Comparison of ENCODE assay signal across 16 mouse cellular contexts in the genomic region with DNA sequence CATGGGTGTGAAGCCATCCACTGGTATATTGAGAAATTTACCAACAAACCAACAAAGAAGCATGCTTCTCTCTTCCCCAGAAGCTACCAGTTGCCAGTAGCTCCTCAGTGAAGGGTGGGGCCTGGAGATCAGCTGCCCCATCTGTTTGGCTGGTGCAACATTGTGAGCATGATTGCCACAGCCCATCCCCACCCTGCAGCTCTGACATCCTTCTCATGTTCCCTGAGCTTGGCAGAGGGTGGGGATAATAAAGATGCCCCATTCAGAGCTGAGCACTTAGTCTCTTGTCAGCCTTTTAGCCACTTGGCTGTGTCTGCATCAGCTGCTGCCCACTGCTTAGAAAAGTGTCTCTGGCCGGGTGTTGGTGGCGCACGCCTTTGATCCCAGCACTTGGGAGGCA. TPM values are rescaled to one million over a fixed set of nuclear protein-coding genes. Genes with fewer than 3 reads are reported as not detected.
DNase-seq lines count a peak whose midpoint lies in the region; TF ChIP-seq lines count a peak whose summit lies in the region.
"Had no signal": no experiment of that assay in that cellular context is flagged by ENCODE, and none has a peak within 500 bp of the region (broad histone marks: within the 10 kb centered on the region; RNA-seq: fewer than 3 reads in every experiment).

No protein-coding gene starts in this region.

- H3K4me1 ChIP-seq in MEL (ENCODE audit: control insufficient read depth in 1 of 2, insufficient read depth in 2 of 2, low read length in 2 of 2): peaks cover 0 to 4% of the 10 kb centered on the region in 2 experiments; a peak in 3 of 4 replicates

- H3K36me3 ChIP-seq in MEL (ENCODE audit: control insufficient read depth in 1 of 2, insufficient read depth in 2 of 2, low read length in 2 of 2): no peaks in the 10 kb centered on the region
- H3K36me3 ChIP-seq: G1E had no signal

- H3K27ac ChIP-seq in MEL (ENCODE audit: control insufficient read depth, low read depth, low read length): no peak overlapping the region
- H3K27ac ChIP-seq: hindbrain, embryonic 13.5 days; stomach, postnatal 0 days had no signal

- no peak for TF ChIP-seq EP300 in MEL (IDR thresholded peaks at IDR 0.05; ENCODE audit: low read depth in 1 of 2, low read length in 2 of 2)

- no peak for TF ChIP-seq RAD21 in MEL (IDR thresholded peaks at IDR 0.05; ENCODE audit: low read depth, low read length)

- H3K27me3 ChIP-seq in MEL (ENCODE audit: control insufficient read depth in 1 of 2, insufficient read depth in 2 of 2, low read length in 2 of 2): no peaks in the 10 kb centered on the region
- H3K27me3 ChIP-seq: hindbrain, embryonic 13.5 days had no signal

- H3K4me3 ChIP-seq in MEL (ENCODE audit: control insufficient read depth in 1 of 2, insufficient read depth in 1 of 2, low read depth in 2 of 2, low read length in 2 of 2): no peak overlapping the region
- H3K4me3 ChIP-seq: hindbrain, embryonic 13.5 days had no signal

- no peaks in the 10 kb centered on the region for H3K9me3 ChIP-seq in MEL (replicated peaks; ENCODE audit: insufficient read depth, low read length)
- H3K9me3 ChIP-seq: G1E; hindbrain, embryonic 13.5 days had no signal

- no peaks in the 10 kb centered on the region for H3K79me2 ChIP-seq in MEL (ENCODE audit: control insufficient read depth, insufficient read depth, low read length, poor library complexity)

- no peak for TF ChIP-seq CTCF in MEL (IDR thresholded peaks at IDR 0.05 in 2 of 3, conservative IDR thresholded peaks at IDR 0.05 in 1 of 3; ENCODE audit: control insufficient read depth in 1 of 3, insufficient read depth in 1 of 3, low read depth in 2 of 3, low read length in 3 of 3, poor library complexity in 1 of 3, severe bottlenecking in 1 of 3)

- DNase-seq in 3T3-L1 (ENCODE audit: low read depth, low spot score) (peak; percentile 34), MEL (ENCODE audit: low read depth, low spot score) (peak; percentile 34)
- peak; percentile 33 for DNase-seq in gastrocnemius, postnatal 10 days
- DNase-seq in lung, postnatal 14 days: peak; percentile 23
- no peak for DNase-seq in thymus, postnatal 10 days (ENCODE audit: low spot score in 2 of 2)
- DNase-seq in right cerebral cortex, postnatal 14 days: no peak
- no peak for DNase-seq in ovary, postnatal 36 days (ENCODE audit: low spot score)
- DNase-seq: adrenal gland, postnatal 14 days; cerebellum, adult 9-11 months; heart, adult 11 months; kidney, postnatal 14 days; retina, postnatal 1 day had no signal

- no peak overlapping the region for H3K9ac ChIP-seq in MEL (ENCODE audit: control insufficient read depth, low read depth, low read length, poor library complexity, severe bottlenecking)
- H3K9ac ChIP-seq: hindbrain, embryonic 13.5 days had no signal

- no peak for TF ChIP-seq POLR2A in MEL (IDR thresholded peaks at IDR 0.05; ENCODE audit: control insufficient read depth in 1 of 2, insufficient read depth in 1 of 2, low read depth in 1 of 2, low read length in 2 of 2, poor library complexity in 1 of 2)

TF ChIP-seq in MEL, 35 proteins besides CTCF, POLR2A, EP300 and RAD21:
- no peak for TF ChIP-seq ZMIZ1 (IDR thresholded peaks at IDR 0.05; ENCODE audit: low read depth, low read length)
- TF ChIP-seq BHLHE40 (IDR thresholded peaks at IDR 0.05; ENCODE audit: borderline replicate concordance, low read depth, low read length): no peak
- no peak for TF ChIP-seq TBP (IDR thresholded peaks at IDR 0.05; ENCODE audit: low read depth, low read length)
- TF ChIP-seq ETS1 (IDR thresholded peaks at IDR 0.05; ENCODE audit: low read depth, low read length): no peak
- TF ChIP-seq UBTF (IDR thresholded peaks at IDR 0.05; ENCODE audit: borderline replicate concordance, insufficient read depth, low read depth, low read length): no peak
- TF ChIP-seq ZNF384 (IDR thresholded peaks at IDR 0.05; ENCODE audit: low read depth, low read length): no peak
- TF ChIP-seq MYC (IDR thresholded peaks at IDR 0.05; ENCODE audit: low read depth, low read length): no peak
- no peak for TF ChIP-seq MAX (IDR thresholded peaks at IDR 0.05; ENCODE audit: low read length)

RNA-seq across cellular contexts. Expression of a gene that starts 39.1 kb away (rescaled TPM):
- 10.2 and 12.3 TPM in 2 replicates for total RNA-seq in MEL (2012; rRNA removed)
- 10 to 100 TPM; 22.7 to 28.3 TPM for polyA plus RNA-seq in MEL (2012; ENCODE audit: insufficient read depth in 1 of 2, insufficient read length in 2 of 2, low read depth in 1 of 2, low replicate concordance in 2 of 2, missing spikeins in 1 of 2)
- 10 to 100 TPM; 57.0 to 59.6 TPM for total RNA-seq in gastrocnemius, postnatal 10 days (2021)

RNA-seq across cellular contexts. Expression of a gene that starts 41.7 kb away (rescaled TPM):
- not detected in 2 replicates for total RNA-seq in MEL (2012; rRNA removed)
- not detected for polyA plus RNA-seq in MEL (2012; ENCODE audit: insufficient read depth in 1 of 2, insufficient read length in 2 of 2, low read depth in 1 of 2, low replicate concordance in 2 of 2, missing spikeins in 1 of 2)
- total RNA-seq in gastrocnemius, postnatal 10 days (2021): not detected
- total RNA-seq: adrenal gland, postnatal 14 days; G1E; left cerebral cortex, adult 8-10 months had no signal
- polyA plus RNA-seq: G1E; stomach, postnatal 0 days had no signal

Comparison
In these comparisons a context has a peak if more than half of its experiments do, and no peak if none do; other contexts are left out.
1. DNase-seq: peak in 3T3-L1 (single experiment), MEL (single experiment), gastrocnemius, postnatal 10 days (single experiment) and lung, postnatal 14 days (single experiment); none in thymus, postnatal 10 days (0 of 2), right cerebral cortex, postnatal 14 days (single experiment) and ovary, postnatal 36 days (single experiment).